Mouse (Mus musculus) midbrain, embryonic 14.5 days (tissue): Measurements from ENCODE around the gene Sema3g. TPM values are rescaled to one million over a fixed set of nuclear protein-coding genes. Genes with fewer than 3 reads are reported as not detected.

Source experiments
- ATAC-seq: fragments of 200-750 bp; cut with Nextera tagmentation; 2 replicates; pipeline ENCODE4 v1.8.0; 2017; ENCODE audit warnings: moderate number of reproducible peaks, moderate library complexity; ENCODE audit not compliant: low FRiP score, low TSS enrichment
- DNase-seq: peaks from one replicate; pipeline ENCODE4 v3.0.0-alpha.2; 2015
- H3K27ac ChIP-seq: fragments of 300-500 bp; sonication (generic); replicated peaks from 2 replicates; pipeline ENCODE4 v1.5.1; 2014; ENCODE audit warnings: mild to moderate bottlenecking, low read depth, low read length, moderate library complexity
- H3K27me3 ChIP-seq: fragments of 300-500 bp; sonication (generic); 2 replicates; pipeline ENCODE4 v1.6.1; 2014; ENCODE audit warnings: low read length, control low read depth, mixed read lengths; ENCODE audit not compliant: control insufficient read depth, insufficient read depth
- H3K36me3 ChIP-seq: fragments of 300-500 bp; sonication (generic); 2 replicates; pipeline ENCODE4 v1.6.1; 2014; ENCODE audit warnings: low read length, control low read depth; ENCODE audit not compliant: control insufficient read depth, insufficient read depth
- H3K4me1 ChIP-seq: fragments of 300-500 bp; sonication (generic); 2 replicates; pipeline ENCODE4 v1.6.1; 2014; ENCODE audit warnings: mild to moderate bottlenecking, antibody characterized with exemption, low read length, control low read depth; ENCODE audit not compliant: control insufficient read depth, insufficient read depth
- H3K4me2 ChIP-seq: fragments of 300-500 bp; sonication (generic); 2 replicates; pipeline ENCODE4 v1.6.1; 2014; ENCODE audit warnings: mild to moderate bottlenecking, low read length, moderate library complexity
- H3K4me3 ChIP-seq: fragments of 300-500 bp; sonication (generic); replicated peaks from 2 replicates; pipeline ENCODE4 v1.5.1; 2014; ENCODE audit warnings: low read depth, low read length
- H3K9ac ChIP-seq: fragments of 300-500 bp; sonication (generic); replicated peaks from 2 replicates; pipeline ENCODE4 v1.6.1; 2014; ENCODE audit warnings: mild to moderate bottlenecking, low read length, moderate library complexity
- H3K9me3 ChIP-seq: fragments of 300-500 bp; sonication (generic); 2 replicates; pipeline ENCODE4 v1.6.1; 2016; ENCODE audit warnings: low read length, control low read depth, mixed read lengths; ENCODE audit not compliant: control insufficient read depth
- WGBS: fragments of 180-500 bp; shearing (Covaris S2); extraction: QIAGEN DNeasy Blood & Tissue Kit; methylation state at CpG from one replicate; pipeline ENCODE4 v1.1.7; 2014; 5-methylcytosine and 5-hydroxymethylcytosine counted together
- polyA plus RNA-seq: library from polyadenylated mRNA; unstranded; fragments of >200 nt; fragmentation: Nextera tagmentation; extraction: Ambion mirVana; gene quantifications from 2 replicates; pipeline ENCODE4 v1.2.1, GENCODE M21; 2014

The Sema3g gene
- polyA plus RNA-seq, 1 experiment from 2014 or later = 0.24 TPM

- H3K36me3 ChIP-seq = peaks cover 76% of the 10 kb centered on the region
These were observed 17.6 kb upstream of the Sema3g start for GRCm38 (mm10) chr14:31200038-31200437.

GRCm38 (mm10) chr14:31204844-31205243 is 12.8 kb upstream of the Sema3g start:
- H3K9me3 ChIP-seq = no peaks in the 10 kb centered on the region
- peak overlapping the region; percentile 82 for H3K9ac ChIP-seq
- H3K4me2 ChIP-seq = peak overlapping the region; percentile 98
- no peaks in the 10 kb centered on the region for H3K27me3 ChIP-seq
- peak overlapping the region; percentile 65 for H3K4me3 ChIP-seq
- DNase-seq (no peak), ATAC-seq (no peak)
- peaks cover 17% of the 10 kb centered on the region for H3K4me1 ChIP-seq
- peaks cover 44% of the 10 kb centered on the region for H3K36me3 ChIP-seq
- WGBS = 77% methylated on average over 4 of the region's 4 CpGs
- peak overlapping the region; percentile 90 for H3K27ac ChIP-seq

More at GRCm38 (mm10) chr14:31200038-31200437, 17.6 kb upstream of the Sema3g start:
- Histone ChIP-seq H3K9me3 (no peaks in the 10 kb centered on the region), H3K4me1 (peaks cover 20% of the 10 kb centered on the region), H3K4me3 (no peak overlapping the region), H3K9ac (no peak overlapping the region), H3K27me3 (no peaks in the 10 kb centered on the region), H3K4me2 (no peak overlapping the region), H3K27ac (no peak overlapping the region)
- no peak for DNase-seq
- no peak for ATAC-seq
- WGBS = 94% methylated on average over 3 of the region's 3 CpGs

GRCm38 (mm10) chr14:31205244-31205561 is 12.5 kb upstream of the Sema3g start:
- peak; percentile 15; the same call in 1 of the 2 replicates for ATAC-seq
- Histone ChIP-seq H3K36me3 (peaks cover 40% of the 10 kb centered on the region), H3K9me3 (no peaks in the 10 kb centered on the region), H3K4me1 (peaks cover 17% of the 10 kb centered on the region), H3K9ac (peak overlapping the region; percentile 82), H3K4me3 (peak overlapping the region; percentile 65), H3K27me3 (no peaks in the 10 kb centered on the region), H3K4me2 (peak overlapping the region; percentile 98), H3K27ac (peak overlapping the region; percentile 90)
- 13% methylated on average over 8 of the region's 8 CpGs for WGBS
- no peak for DNase-seq

DNA sequence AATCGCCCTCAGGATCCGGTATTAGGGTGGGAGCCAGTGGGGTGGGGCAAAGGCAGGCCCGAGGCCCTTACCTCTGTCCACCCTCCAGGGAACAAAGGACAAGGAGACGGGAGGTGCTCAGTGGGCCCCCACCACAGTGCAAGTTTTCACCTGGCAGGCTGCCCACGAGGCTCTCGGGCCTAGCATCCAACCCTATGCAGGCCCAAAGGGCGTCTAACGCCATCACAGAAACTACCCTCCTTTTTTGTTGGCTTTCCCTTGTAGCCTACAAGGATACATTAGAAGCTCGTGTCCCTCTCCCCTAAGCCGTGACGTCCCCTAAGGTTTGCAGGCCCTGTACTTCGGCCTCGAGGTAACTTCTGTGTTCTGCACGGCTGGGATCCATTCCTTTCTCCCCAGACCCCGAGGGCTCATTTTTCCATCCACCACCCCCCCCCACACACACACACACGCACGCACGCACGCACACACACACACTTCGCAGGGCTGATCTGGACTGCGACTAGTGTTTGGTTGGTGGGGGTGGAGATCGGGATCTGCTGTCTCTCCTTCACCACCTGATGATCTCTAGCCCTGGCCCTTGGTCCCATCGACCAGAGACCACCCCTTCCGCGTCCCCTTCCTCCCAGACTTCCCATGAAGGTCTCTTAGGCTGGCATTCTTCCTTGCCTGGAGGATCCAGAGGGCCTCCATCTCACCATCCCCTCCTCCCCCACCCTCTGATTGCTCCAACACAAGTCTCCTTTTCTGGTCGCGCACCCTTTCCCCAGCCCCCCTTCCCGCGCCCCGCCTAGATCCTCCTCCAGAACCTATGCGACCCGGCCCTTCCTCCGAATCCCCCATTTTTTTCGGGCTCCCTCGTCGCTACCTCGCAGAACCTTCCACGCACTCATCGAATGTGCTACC is 11.8 kb upstream of the Sema3g start:
- Histone ChIP-seq H3K36me3 (peaks cover 34% of the 10 kb centered on the region), H3K9me3 (no peaks in the 10 kb centered on the region), H3K9ac (peak overlapping the region; percentile 82), H3K4me2 (peak overlapping the region; percentile 98), H3K27me3 (no peaks in the 10 kb centered on the region), H3K4me1 (peaks cover 17% of the 10 kb centered on the region), H3K27ac (peak overlapping the region; percentile 90), H3K4me3 (peak overlapping the region; percentile 65)
- ATAC-seq (peak; percentile 69), DNase-seq (peak; percentile 67)
- 1% methylated on average over 39 of the region's 39 CpGs for WGBS

GRCm38 (mm10) chr14:31206472-31206981 is 11.1 kb upstream of the Sema3g start:
- peak; percentile 99 for DNase-seq
- peak overlapping the region; percentile 98 for H3K4me2 ChIP-seq
- peak overlapping the region; percentile 82 for H3K9ac ChIP-seq
- peak overlapping the region; percentile 90 for H3K27ac ChIP-seq
- peak; percentile 77 for ATAC-seq
- H3K4me3 ChIP-seq = peak overlapping the region; percentile 65
- H3K27me3 ChIP-seq = no peaks in the 10 kb centered on the region
- peaks cover 17% of the 10 kb centered on the region for H3K4me1 ChIP-seq
- H3K36me3 ChIP-seq = peaks cover 28% of the 10 kb centered on the region
- whole genome bisulfite sequencing = 1% methylated on average over 48 of the region's 48 CpGs
- H3K9me3 ChIP-seq = no peaks in the 10 kb centered on the region

- Histone ChIP-seq H3K9me3 (no peaks in the 10 kb centered on the region), H3K4me3 (peak overlapping the region; percentile 65), H3K27me3 (no peaks in the 10 kb centered on the region), H3K4me1 (peaks cover 17% of the 10 kb centered on the region), H3K36me3 (peaks cover 20% of the 10 kb centered on the region), H3K27ac (peak overlapping the region; percentile 90), H3K9ac (peak overlapping the region; percentile 82), H3K4me2 (peak overlapping the region; percentile 98)
- DNase-seq (no peak), ATAC-seq (no peak; the same call in 1 of the 2 replicates)
- 80% methylated on average over 13 of the region's 13 CpGs for WGBS
These were observed 10.4 kb upstream of the Sema3g start for GRCm38 (mm10) chr14:31207070-31207830.

DNA sequence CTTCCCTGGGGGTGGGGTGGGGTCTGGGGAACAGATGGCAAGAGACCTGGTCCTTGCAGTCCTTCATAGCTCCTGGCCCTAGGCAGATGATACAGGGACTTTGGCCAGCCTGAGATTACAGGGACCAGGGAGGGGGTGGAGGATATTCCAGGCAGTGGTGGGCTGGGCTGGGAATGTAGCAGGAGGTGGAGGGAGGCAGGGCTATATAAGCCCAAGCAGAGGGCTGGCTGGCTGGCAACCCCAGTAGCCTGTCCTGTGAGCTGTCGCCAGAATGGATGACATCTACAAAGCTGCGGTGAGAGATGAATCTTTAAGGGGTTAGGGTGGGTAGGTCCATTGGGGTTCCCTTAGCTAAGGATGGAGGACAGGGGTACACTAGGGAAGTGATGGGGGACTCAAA is 9.6 kb upstream of the Sema3g start, which contains the start of gene Tnnc1:
TSS of gene Tnnc1 (plus strand) at position 229 of the 400 bp plus-strand sequence.
- ATAC-seq (no peak), DNase-seq (no peak)
- Histone ChIP-seq H3K4me3 (peak within 1 kb of the TSS; percentile 65), H3K27me3 (no peaks in the 10 kb centered on the region), H3K36me3 (peaks cover 12% of the 10 kb centered on the region), H3K4me1 (peaks cover 17% of the 10 kb centered on the region), H3K9ac (peak within 1 kb of the TSS; percentile 82), H3K9me3 (no peaks in the 10 kb centered on the region), H3K4me2 (peak within 1 kb of the TSS; percentile 98), H3K27ac (peak within 1 kb of the TSS; percentile 90)
- WGBS = 76% methylated on average over 2 of the region's 2 CpGs

GRCm38 (mm10) chr14:31209133-31209557 is 8.5 kb upstream of the Sema3g start:
- H3K27me3 ChIP-seq = no peaks in the 10 kb centered on the region
- H3K4me1 ChIP-seq = peaks cover 16% of the 10 kb centered on the region
- DNase-seq = no peak
- no peak overlapping the region for H3K4me2 ChIP-seq
- H3K27ac ChIP-seq = no peak overlapping the region
- no peaks in the 10 kb centered on the region for H3K9me3 ChIP-seq
- ATAC-seq = no peak
- H3K4me3 ChIP-seq = no peak overlapping the region
- WGBS = 81% methylated on average over 4 of the region's 4 CpGs
- H3K36me3 ChIP-seq = peaks cover 1% of the 10 kb centered on the region
- no peak overlapping the region for H3K9ac ChIP-seq
